Mouse (Mus musculus) E14TG2a.4 (cell line): Measurements from ENCODE around the gene Dpp8.

Experiments used
- CTCF ChIP-seq: conservative IDR thresholded peaks from 2 replicates; pipeline ENCODE4 v1.5.1; 2014; ENCODE audit warnings: low read length
- NANOG ChIP-seq: IDR thresholded peaks from 2 replicates; pipeline ENCODE4 v1.6.1; 2014; ENCODE audit warnings: borderline replicate concordance, low read length, mixed read lengths

GRCm38 (mm10) chr9:65010632-65011031, 21.6 kb upstream of the Dpp8 start:
- TF ChIP-seq CTCF (no peak), NANOG (no peak)
